Mouse (Mus musculus): ENCODE results near the gene I830077J02Rik. TPM values are rescaled to one million over a fixed set of nuclear protein-coding genes. Genes with fewer than 3 reads are reported as not detected.

Gene I830077J02Rik
- polyA plus RNA-seq (2015; fragmentation: Nextera tagmentation; extraction: Ambion mirVana) = 2.1 and 2.3 TPM in 2 replicates

- peak within 1 kb of the TSS; percentile 67 for H3K27ac ChIP-seq (replicated peaks)
- WGBS = 67% methylated on average over 8 of the region's 8 CpGs
- peaks cover 18% of the 10 kb centered on the region for H3K4me1 ChIP-seq
- H3K27me3 ChIP-seq (replicated peaks) = no peaks in the 10 kb centered on the region
- H3K9me3 ChIP-seq = no peaks in the 10 kb centered on the region
- H3K36me3 ChIP-seq = peaks cover 5% of the 10 kb centered on the region
- no peak within 1 kb of the TSS for H3K9ac ChIP-seq
- no peak within 1 kb of the TSS for H3K4me3 ChIP-seq
- H3K4me2 ChIP-seq = peak within 1 kb of the TSS; percentile 9; the same call in 1 of the 2 replicates
- ATAC-seq (ENCODE audit: extremely low read depth, insufficient number of reproducible peaks, low FRiP score, low TSS enrichment) = no peak
These were observed at the start of gene I830077J02Rik for GRCm38 (mm10) chr3:105932240-105933071. TSS of gene I830077J02Rik (minus strand) at chr3:105932664.

- peaks cover 20% of the 10 kb centered on the region for H3K36me3 ChIP-seq
- H3K4me3 ChIP-seq = no peak overlapping the region
- H3K4me1 ChIP-seq = no peaks in the 10 kb centered on the region
- H3K4me2 ChIP-seq = no peak overlapping the region
- no peak for ATAC-seq (ENCODE audit: extremely low read depth, insufficient number of reproducible peaks, low FRiP score, low TSS enrichment)
- H3K27me3 ChIP-seq (replicated peaks) = no peaks in the 10 kb centered on the region
- WGBS = 81% methylated on average over 2 of the region's 2 CpGs
- H3K9ac ChIP-seq = no peak overlapping the region
- no peaks in the 10 kb centered on the region for H3K9me3 ChIP-seq
- H3K27ac ChIP-seq (replicated peaks) = no peak overlapping the region
These were observed 41.7 kb upstream of the I830077J02Rik start for GRCm38 (mm10) chr3:105974174-105974573.

DNA sequence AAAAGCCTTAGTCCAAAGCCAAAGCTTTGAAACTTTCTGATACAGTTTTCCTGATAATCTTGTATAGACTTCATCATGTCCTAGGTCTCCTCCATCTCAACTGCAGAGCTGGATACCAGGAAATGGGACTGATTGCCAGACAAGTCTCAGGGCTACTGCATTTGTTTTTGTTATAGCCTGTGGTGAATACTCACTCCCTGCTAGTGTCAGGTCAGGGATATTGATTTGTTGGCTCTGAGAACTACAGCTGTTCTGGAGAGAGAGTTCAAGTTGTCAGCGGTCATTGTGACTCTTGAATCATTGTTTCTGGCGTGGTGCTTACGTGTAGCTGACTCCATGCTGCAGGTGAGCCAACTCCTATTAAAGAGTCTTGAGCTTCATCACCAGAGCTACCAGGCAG is 40.9 kb upstream of the I830077J02Rik start, which contains the start of gene Ovgp1:
TSS of gene Ovgp1 (plus strand) at position 301 of the 400 bp plus-strand sequence.
- H3K9me3 ChIP-seq = no peaks in the 10 kb centered on the region
- H3K4me2 ChIP-seq = no peak within 1 kb of the TSS
- no peak within 1 kb of the TSS for H3K4me3 ChIP-seq
- peaks cover 27% of the 10 kb centered on the region for H3K36me3 ChIP-seq
- H3K27me3 ChIP-seq (replicated peaks) = no peaks in the 10 kb centered on the region
- 82% methylated on average over 3 of the region's 3 CpGs for WGBS
- no peak within 1 kb of the TSS for H3K27ac ChIP-seq (replicated peaks)
- ATAC-seq (ENCODE audit: extremely low read depth, insufficient number of reproducible peaks, low FRiP score, low TSS enrichment) = no peak
- no peaks in the 10 kb centered on the region for H3K4me1 ChIP-seq
- no peak within 1 kb of the TSS for H3K9ac ChIP-seq

DNA sequence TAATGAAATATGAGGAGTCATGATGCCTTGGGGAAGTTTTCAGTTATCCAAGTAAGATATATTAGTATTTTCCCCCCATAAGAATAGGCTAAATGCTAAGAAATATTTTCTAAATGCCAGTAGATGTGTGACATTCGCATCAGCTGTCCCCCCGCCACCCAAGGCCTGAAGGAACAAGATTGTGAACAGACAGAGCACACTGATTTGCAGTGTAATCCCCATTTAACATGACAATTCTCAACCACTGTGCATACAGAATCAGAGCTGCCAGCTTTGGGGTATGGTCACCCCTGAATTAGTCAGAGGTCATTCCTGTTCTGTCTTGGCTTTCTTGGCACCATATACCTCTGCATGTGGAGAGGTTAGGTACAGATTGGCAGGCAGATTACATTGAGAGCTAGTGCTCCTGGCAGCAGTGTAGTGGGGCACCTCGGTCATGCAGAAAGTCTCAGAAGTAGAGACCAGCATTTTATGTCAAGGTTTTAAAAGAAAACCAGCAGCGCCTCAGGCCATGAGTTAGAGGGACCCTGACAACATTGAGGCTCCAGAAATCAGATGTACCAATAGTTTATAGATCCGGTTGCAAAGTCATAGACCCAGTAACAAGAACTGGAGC is 39.5 kb upstream of the I830077J02Rik start:
- WGBS = 78% methylated on average over 5 of the region's 5 CpGs
- Histone ChIP-seq H3K27me3 (replicated peaks) (no peaks in the 10 kb centered on the region), H3K9ac (no peak overlapping the region), H3K36me3 (peaks cover 42% of the 10 kb centered on the region), H3K4me1 (no peaks in the 10 kb centered on the region), H3K27ac (replicated peaks) (no peak overlapping the region), H3K4me2 (no peak overlapping the region), H3K4me3 (no peak overlapping the region), H3K9me3 (no peaks in the 10 kb centered on the region)
- no peak for ATAC-seq (ENCODE audit: extremely low read depth, insufficient number of reproducible peaks, low FRiP score, low TSS enrichment)

GRCm38 (mm10) chr3:105960700-105961099 is 28.2 kb upstream of the I830077J02Rik start:
- Histone ChIP-seq H3K9ac (no peak overlapping the region), H3K27me3 (replicated peaks) (no peaks in the 10 kb centered on the region), H3K4me2 (peak overlapping the region; percentile 94), H3K9me3 (no peaks in the 10 kb centered on the region), H3K4me1 (peaks cover 35% of the 10 kb centered on the region), H3K36me3 (peaks cover 61% of the 10 kb centered on the region), H3K4me3 (peak overlapping the region; percentile 96), H3K27ac (replicated peaks) (no peak overlapping the region)
- no peak for ATAC-seq (ENCODE audit: extremely low read depth, insufficient number of reproducible peaks, low FRiP score, low TSS enrichment)
- WGBS = 96% methylated on average over 2 of the region's 2 CpGs

DNA sequence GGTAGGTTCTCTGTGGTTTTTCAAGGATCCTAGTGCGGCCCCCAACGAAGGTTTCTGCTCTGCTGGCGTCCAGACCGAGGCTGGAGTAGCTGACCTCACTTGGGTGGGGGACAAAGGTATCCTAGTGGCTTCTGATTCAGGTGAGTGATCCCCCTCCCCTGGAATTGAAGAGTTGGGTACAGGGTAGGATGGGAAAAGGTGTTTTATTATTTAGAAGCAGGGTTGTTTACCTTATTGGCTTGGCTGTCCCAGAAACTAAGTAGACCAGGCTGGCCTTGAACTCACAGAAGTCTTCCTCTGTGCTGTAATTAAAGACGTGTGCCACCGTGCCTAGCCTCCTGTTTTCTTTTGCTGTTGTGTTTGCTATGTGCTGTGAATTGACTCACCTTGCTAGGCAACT is 27.5 kb upstream of the I830077J02Rik start, which contains the start of gene Atp5f1:
TSS of gene Atp5f1 (minus strand) at position 101 of the 400 bp plus-strand sequence.
- peak within 1 kb of the TSS; percentile 100 for H3K9ac ChIP-seq
- peaks cover 35% of the 10 kb centered on the region for H3K4me1 ChIP-seq
- no peaks in the 10 kb centered on the region for H3K9me3 ChIP-seq
- peak within 1 kb of the TSS; percentile 94 for H3K4me2 ChIP-seq
- WGBS = 4% methylated on average over 6 of the region's 6 CpGs
- no peaks in the 10 kb centered on the region for H3K27me3 ChIP-seq (replicated peaks)
- H3K36me3 ChIP-seq = peaks cover 57% of the 10 kb centered on the region
- peak within 1 kb of the TSS; percentile 95 for H3K27ac ChIP-seq (replicated peaks)
- ATAC-seq (ENCODE audit: extremely low read depth, insufficient number of reproducible peaks, low FRiP score, low TSS enrichment) = no peak
- H3K4me3 ChIP-seq = peak within 1 kb of the TSS; percentile 96

- Histone ChIP-seq H3K27ac (replicated peaks) (peak overlapping the region; percentile 62), H3K4me1 (peaks cover 39% of the 10 kb centered on the region), H3K4me2 (peak overlapping the region; percentile 94), H3K36me3 (peaks cover 57% of the 10 kb centered on the region), H3K9me3 (no peaks in the 10 kb centered on the region), H3K4me3 (peak overlapping the region; percentile 96), H3K9ac (peak overlapping the region; percentile 96), H3K27me3 (replicated peaks) (no peaks in the 10 kb centered on the region)
- WGBS = under 1% methylated on average over 26 of the region's 26 CpGs
- peak; percentile 59 for ATAC-seq (ENCODE audit: extremely low read depth, insufficient number of reproducible peaks, low FRiP score, low TSS enrichment)
These were observed 27.1 kb upstream of the I830077J02Rik start for GRCm38 (mm10) chr3:105959585-105959984.

DNA sequence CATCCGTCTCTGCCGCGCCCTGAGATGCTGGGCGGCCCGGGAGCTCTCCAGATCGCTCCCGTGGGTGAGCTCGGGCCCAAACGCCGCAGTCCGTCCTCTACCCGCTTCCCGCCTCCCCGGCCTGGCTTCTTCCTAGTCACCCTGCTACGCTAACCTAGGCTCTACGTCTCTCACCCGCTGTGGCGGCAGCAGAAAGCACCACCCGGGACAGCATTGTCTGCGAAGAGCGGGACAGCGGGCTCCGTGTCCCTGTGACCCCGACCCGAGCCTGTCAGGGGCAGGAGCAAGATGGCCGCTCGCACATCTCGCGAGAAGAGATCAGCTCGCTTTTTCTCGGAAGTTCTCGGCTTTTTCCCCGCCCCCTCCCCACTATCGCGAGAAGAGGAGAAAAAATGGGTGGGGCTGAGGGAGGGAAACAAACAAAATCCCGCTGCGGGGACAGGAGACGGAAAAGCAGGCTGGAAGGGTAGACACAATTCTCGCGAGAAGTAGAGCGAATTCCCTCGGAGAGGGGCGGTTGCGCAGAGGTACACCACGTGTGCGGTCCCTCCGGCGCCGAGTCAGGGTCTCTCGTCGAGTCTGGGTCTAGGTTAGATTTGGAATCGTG is 26.6 kb upstream of the I830077J02Rik start, which contains the start of gene Wdr77:
TSS of gene Wdr77 (plus strand) at position 396 of the 607 bp plus-strand sequence.
- H3K36me3 ChIP-seq = peaks cover 56% of the 10 kb centered on the region
- H3K27ac ChIP-seq (replicated peaks) = peak within 1 kb of the TSS; percentile 95
- peaks cover 39% of the 10 kb centered on the region for H3K4me1 ChIP-seq
- peak within 1 kb of the TSS; percentile 94 for H3K4me2 ChIP-seq
- no peaks in the 10 kb centered on the region for H3K27me3 ChIP-seq (replicated peaks)
- peak within 1 kb of the TSS; percentile 96 for H3K4me3 ChIP-seq
- peak; percentile 97 for ATAC-seq (ENCODE audit: extremely low read depth, insufficient number of reproducible peaks, low FRiP score, low TSS enrichment)
- peak within 1 kb of the TSS; percentile 100 for H3K9ac ChIP-seq
- H3K9me3 ChIP-seq = no peaks in the 10 kb centered on the region
- WGBS = under 1% methylated on average over 52 of the region's 52 CpGs

DNA sequence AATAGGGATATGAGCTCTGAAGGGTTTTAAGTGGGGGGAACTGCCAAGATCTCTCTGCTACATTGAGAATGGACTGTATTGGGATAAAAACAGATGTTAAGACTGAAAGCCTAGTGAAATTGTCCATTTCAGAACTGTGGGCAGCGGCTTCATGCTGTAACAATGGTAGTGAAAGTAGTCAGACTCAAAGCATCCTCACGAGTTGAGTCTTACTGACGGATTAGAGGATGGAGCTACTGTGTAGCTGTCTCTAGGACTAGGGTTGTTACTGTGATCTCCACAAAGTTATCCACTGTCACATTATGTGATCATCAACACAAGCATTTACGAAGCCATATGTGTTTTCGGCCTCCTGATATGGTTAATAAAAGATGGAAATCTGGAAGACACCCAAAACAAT is 25.7 kb upstream of the I830077J02Rik start:
- Histone ChIP-seq H3K4me3 (peak overlapping the region; percentile 96), H3K27me3 (replicated peaks) (no peaks in the 10 kb centered on the region), H3K9ac (peak overlapping the region; percentile 100), H3K27ac (replicated peaks) (peak overlapping the region; percentile 95), H3K4me1 (peaks cover 39% of the 10 kb centered on the region), H3K36me3 (peaks cover 56% of the 10 kb centered on the region), H3K4me2 (peak overlapping the region; percentile 89), H3K9me3 (no peaks in the 10 kb centered on the region)
- ATAC-seq (ENCODE audit: extremely low read depth, insufficient number of reproducible peaks, low FRiP score, low TSS enrichment) = no peak
- 35% methylated on average over 5 of the region's 5 CpGs for WGBS

DNA sequence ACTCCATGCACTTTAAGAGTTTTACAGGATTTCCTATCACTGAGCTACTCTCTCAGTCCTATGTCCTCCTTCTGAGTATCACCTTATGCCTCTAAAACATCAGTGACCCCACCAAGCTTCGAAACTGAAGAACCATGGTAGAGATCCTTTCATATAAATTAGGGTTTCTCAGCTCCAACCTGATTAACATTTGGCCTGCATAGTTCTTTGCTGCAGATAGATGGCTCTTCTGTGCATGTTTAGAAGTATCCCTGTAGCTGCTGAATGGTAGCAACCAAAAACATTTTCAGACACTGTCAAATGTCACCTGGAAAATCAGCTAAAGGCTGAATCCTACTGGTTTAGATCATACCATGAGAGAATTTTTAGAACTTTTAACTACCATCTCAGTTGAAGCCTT is 24.8 kb upstream of the I830077J02Rik start:
- Histone ChIP-seq H3K36me3 (peaks cover 56% of the 10 kb centered on the region), H3K27me3 (replicated peaks) (no peaks in the 10 kb centered on the region), H3K4me3 (peak overlapping the region; percentile 96), H3K27ac (replicated peaks) (no peak overlapping the region), H3K9me3 (no peaks in the 10 kb centered on the region), H3K9ac (peak overlapping the region; percentile 53; the same call in 1 of the 2 replicates), H3K4me1 (peaks cover 39% of the 10 kb centered on the region), H3K4me2 (peak overlapping the region; percentile 89)
- ATAC-seq (ENCODE audit: extremely low read depth, insufficient number of reproducible peaks, low FRiP score, low TSS enrichment) = no peak
- 89% methylated on average over 1 of the region's 1 CpGs for WGBS

DNA sequence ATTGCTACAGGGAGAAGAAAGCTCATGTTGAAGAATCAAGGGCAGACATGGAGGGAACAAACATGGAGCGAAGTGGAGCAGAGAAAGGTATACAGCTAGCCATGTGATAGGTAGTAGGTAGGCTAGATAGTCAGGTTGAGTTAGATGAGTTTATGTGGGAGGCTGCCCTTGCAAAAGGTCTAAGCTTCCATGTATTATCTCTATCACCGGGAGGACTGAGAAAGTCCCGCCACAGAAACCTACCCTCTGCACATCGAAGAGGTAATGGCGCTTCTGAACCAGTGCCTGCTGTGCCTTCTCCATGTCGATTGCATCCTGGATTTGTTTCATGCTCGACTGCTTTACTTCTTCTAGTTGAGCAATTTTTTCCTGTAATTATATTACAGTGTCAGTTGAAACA is 18.9 kb upstream of the I830077J02Rik start:
- no peak for ATAC-seq (ENCODE audit: extremely low read depth, insufficient number of reproducible peaks, low FRiP score, low TSS enrichment)

More for the DNA sequence above, 18.9 kb upstream of the I830077J02Rik start:
- Histone ChIP-seq H3K36me3 (peaks cover 91% of the 10 kb centered on the region), H3K27ac (replicated peaks) (no peak overlapping the region), H3K27me3 (replicated peaks) (no peaks in the 10 kb centered on the region), H3K4me3 (no peak overlapping the region), H3K4me1 (peaks cover 10% of the 10 kb centered on the region), H3K4me2 (no peak overlapping the region), H3K9me3 (no peaks in the 10 kb centered on the region), H3K9ac (no peak overlapping the region)
- 91% methylated on average over 7 of the region's 7 CpGs for WGBS

Measured in heart, embryonic 13.5 days (tissue).